Mouse (Mus musculus) heart, postnatal 36 days (tissue): ENCODE data around the gene Pde5a. TPM values are rescaled to one million over a fixed set of nuclear protein-coding genes. Genes with fewer than 3 reads are reported as not detected.
A peak's percentile ranks its signal among the peaks of the same experiment; 100 is the strongest.

Source experiments
- DNase-seq, 2 experiments: peaks; one replicate each; pipeline ENCODE4 v3.0.0; 2021 to 2022
- intact Hi-C: fragments of 180-260 bp; cut with DNase I; formaldehyde crosslinking; loops from one replicate; pipeline ENCODE4 v1.15.1; 2025
- total RNA-seq, 2 experiments: library from RNA; stranded (reverse); gene quantifications; 2 replicates each; pipeline ENCODE4 v1.2.3; 2021

The Pde5a gene
- total RNA-seq, 2 experiments from 2014 or later = 3.5 to 4.9 TPM

DNA sequence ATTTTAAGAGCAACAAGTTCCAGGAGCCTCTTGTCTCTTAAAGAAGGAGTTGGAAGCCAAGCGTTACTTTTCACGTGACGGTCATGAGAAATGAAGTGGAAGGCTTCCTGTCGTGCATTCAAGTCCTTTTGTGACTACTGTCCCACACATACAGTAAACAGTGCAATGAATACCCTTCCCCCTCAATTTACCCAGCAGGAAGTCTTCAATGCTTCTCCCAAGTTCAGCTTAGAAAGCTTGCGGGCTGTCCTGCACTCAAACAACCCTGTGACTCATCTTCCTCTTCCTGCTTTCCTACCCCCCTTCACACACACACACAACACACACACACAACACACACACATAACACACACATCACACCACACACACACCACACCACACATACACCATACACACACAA lies 105.8 kb downstream of the Pde5a start:
- no peak for DNase-seq
- intact Hi-C loops = no loop called here

DNA sequence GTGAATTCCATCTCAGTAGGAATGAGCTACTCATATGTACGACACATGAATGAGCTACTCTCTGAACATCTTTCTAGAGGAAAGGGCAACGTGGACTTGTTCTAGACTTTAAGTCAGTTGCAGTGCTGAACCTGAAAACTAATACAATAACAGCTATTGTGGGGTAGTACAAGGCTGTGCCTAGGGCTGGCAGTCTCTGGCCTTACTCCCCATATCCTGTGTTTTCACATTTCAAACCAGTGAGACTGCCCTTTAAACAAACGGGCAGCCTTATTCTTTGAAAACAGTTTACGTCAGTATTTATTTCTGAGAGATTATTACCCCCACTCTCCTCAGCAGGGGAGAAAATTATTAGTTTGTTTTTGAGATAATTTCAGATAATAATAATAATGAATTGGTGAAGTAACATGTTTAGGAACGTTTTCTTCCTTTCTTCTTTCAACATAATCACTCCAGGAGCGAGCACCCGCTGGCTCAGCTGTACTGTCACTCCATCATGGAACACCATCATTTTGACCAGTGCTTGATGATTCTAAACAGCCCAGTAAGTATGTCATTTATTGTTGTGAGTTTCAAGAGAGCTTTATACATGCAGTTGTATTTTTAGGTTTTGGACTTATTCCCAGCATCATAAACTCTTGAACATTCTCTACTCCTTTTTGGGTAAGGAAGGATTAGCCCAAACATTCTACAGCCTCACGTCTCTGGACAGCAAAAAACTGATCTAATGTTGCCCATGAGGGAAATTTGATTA lies 106.5 kb downstream of the Pde5a start:
- DNase-seq = no peak
- intact Hi-C loops = no loop called here

DNA sequence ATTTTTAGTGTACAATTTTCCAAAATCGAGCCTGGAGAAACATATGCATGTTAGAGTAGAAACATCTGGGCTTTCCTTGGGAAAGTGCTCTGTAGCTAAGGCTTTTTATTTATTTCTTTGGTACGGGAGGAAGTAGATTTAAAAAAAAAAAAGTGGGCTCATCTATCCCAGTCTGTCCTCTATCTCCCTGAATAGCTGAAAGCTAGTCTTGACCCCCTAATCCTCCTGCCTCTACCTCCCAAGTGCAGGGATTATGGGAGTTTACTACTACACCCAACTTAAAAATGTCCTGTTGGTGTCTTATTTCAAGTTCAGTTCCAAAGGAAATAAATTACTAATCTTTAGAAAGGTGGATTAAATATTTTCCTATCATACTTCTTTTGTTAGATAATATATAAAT lies 108.9 kb downstream of the Pde5a start:
- intact Hi-C loops = no loop called here
- DNase-seq = no peak

DNA sequence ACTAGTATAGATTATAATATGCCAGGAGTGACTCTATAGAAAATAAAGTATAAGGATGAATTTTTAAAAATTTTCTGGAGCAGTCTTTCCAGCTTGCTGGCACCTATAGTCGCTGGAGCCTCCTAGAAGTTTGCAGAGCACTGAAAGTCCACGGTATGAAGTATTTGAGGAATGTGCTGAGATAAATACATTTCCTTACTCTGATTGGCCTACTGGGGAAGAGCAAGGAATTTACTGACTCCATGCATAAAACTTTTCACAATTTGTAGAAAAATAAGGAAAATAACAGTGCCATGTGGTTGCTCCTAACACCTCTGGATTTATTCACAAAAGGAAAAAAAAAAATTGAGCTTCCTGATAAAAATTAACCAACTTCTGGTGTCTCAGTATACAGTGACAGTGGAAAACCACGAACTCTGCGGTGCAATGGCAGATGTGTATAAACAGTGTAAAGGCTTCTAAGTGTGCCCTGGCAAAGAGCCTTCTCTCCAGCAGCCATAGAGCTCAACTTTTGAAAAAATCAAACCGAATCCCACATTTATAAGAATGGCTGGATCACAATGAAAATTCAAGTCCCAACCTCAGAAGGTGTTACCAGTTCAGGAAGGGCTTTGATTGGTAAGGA lies 119.8 kb downstream of the Pde5a start:
- intact Hi-C loops = no loop called here
- no peak for DNase-seq

DNA sequence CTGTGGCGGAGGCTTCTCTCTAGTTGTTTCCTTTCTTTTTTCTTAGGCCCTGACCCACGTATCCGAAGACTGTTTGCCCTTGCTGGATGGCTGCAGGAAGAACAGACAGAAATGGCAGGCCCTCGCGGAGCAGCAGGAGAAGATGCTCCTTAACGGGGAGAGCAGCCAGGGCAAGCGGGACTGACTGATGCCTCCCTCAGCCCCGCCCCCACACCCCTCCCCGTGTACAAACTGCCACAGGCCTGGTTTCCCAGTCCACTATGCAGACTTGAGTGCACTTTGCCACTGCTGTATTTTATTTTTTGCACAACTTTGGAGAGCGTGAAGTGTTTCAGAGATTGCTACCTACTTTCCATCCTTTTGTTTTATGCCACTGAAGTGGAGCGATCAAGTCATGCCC lies 126.4 kb downstream of the Pde5a start:
- intact Hi-C loops = loop anchor here (5.0 kb wide), 1 partner anchor 47 kb away; no protein-coding TSS in a partner anchor
- DNase-seq = no peak

DNA sequence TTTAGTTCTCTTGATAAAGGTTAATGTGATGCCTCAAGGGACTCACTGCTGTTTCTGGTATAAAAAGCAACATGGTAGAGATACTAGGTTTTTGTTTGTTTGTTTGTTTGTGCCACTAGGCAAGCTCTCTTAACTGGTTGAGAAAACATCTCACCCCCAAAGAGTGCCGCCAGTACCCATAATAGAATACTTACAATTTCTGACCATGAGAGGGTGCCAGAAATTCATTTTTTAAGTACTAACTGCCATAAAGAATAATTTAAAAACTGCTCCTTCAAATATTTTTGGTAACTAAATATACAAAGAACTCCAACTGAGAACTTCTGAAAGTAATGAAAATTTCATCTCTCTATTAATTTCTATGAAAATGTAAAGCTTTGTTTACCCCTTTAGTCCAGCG lies 131.1 kb downstream of the Pde5a start:
- no peak for DNase-seq
- intact Hi-C loops = loop anchor here (5.0 kb wide), 1 partner anchor 42 kb away; no protein-coding TSS in a partner anchor

DNA sequence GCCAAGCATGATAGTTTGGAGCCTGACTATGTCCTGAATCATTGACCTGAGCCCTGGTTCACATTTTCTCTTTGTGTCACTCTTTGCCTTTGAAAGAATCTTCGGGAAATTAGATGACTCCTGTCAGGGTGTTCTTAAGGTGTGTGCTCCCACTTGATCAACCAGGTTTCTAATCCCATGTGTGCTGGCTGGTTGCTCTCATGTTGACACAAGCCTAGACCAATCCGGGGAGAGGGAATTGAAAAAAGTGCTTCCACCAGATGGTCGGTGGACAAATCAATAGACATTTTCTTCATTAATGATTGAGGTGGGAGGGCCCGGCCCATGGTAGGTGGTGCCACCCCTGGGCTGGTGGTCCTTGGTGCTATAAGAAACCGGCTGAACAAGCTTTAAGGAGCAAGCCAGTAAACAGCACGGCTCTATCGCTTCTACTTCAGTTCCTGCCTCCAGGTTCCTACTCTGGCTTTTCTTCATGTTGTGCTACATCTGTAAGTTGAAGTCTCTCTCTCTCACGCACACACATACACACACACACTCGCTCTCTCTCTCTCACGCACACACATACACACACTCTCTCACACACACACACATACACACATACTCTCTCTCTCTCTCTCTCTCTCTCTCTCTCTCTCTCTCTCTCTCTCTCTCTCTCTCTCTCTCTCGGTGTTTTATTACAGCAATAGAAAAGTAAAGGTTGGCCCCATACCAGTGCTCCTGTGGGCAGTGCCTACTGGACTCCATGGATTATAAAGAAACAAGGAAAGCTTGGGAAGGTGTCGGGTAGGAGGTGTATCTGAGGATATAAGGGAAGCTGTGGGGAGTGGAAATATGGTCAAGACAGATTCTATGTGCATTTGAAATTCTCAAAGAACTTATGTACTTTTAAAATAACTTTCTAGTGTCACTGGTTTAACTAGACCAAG lies 132.1 kb downstream of the Pde5a start:
- intact Hi-C loops = no loop called here
- no peak for DNase-seq

DNA sequence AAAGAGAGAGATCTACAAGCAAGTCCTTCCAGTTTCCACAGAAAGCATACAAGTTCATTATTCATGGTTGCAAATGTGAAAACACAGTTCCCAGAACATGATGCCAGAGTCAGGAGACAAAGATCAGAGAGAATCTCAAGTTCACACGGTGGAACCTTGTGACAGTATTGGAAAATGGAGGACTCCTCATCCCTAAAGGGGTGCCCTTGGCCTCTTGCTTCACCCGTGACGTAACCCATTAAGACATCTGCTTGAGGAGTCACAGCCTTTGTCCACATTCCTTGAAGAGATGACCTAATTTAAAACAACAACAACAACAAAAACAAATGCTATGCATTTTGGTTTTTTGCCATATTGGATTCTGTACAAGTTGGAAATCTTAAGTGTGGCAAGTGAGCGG lies 136.3 kb downstream of the Pde5a start:
- intact Hi-C loops = no loop called here
- no peak for DNase-seq

DNA sequence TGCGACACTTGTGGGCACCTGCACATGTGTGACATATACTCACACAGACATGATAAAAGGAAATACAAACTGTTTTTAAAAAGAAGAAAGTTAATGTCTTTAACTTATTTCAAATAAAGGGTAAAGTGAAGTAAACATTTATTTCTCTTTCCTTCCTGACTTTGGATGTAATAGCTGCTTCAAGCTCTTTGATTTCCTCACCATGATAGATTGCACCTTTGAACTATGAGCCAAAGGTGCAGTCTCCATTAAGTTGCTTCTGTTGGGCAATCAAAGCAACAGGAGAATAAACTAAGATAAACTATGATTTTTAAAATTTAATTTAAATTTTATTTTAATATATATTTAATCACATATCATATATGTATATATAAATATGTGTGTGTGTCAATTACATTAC lies 139.5 kb downstream of the Pde5a start:
- no peak for DNase-seq
- intact Hi-C loops = no loop called here

DNA sequence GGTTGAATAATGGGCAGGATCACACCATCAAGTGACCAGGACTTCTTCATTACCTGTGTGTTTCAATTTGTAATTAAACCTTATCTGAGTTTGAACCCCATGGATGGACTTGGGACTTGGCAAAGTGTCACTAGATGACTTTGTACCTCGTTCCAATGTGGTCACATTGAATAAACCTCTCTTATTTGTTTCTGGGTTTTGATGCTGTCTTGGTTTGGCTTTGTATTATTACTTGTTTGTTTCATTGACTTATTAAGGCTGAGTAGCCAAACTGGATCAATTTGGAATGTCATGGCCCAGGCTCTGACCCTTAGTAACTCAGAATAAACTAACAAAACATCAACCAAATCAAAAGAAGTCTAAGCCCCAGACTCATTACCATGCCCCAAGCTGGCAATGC lies 142.8 kb downstream of the Pde5a start:
- DNase-seq = no peak
- intact Hi-C loops = no loop called here

DNA sequence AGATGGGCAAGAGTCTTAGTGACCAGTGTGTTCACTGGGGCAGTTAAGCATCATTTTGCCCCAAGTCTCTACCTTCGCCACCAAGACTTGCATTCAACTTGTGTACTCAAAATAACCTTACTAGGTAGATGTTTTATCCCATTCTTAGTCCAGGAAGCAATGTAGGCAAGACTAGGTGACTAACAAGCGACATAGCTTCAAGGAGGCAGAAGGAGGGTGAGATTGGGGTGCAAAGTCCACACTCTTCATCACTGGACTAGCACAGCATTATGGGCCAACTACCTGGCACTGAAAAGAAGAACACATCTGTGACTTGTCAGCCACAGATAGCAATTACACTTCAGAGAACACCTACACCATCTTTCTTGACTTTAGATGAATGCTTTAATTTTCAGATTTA lies 148.1 kb downstream of the Pde5a start:
- DNase-seq = no peak
- intact Hi-C loops = no loop called here

DNA sequence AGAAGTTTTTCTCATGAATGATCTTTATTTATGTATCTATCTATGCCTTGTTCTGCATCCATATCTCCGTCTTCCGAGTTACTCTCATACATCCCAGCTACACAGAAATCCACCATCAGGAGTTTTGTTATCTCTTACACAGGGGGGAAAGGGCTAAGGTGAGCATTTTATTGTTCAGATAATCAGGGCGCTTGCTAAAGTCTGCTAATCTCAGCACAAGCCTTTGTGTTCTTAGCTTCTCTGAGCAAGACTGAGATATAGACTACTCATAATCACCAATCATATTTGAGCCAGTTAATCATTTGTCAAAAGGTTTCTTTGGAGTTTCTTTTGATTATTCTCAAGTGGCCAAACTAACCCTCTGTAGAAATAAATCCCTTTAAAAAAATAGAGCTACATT lies 148.8 kb downstream of the Pde5a start:
- intact Hi-C loops = no loop called here

DNA sequence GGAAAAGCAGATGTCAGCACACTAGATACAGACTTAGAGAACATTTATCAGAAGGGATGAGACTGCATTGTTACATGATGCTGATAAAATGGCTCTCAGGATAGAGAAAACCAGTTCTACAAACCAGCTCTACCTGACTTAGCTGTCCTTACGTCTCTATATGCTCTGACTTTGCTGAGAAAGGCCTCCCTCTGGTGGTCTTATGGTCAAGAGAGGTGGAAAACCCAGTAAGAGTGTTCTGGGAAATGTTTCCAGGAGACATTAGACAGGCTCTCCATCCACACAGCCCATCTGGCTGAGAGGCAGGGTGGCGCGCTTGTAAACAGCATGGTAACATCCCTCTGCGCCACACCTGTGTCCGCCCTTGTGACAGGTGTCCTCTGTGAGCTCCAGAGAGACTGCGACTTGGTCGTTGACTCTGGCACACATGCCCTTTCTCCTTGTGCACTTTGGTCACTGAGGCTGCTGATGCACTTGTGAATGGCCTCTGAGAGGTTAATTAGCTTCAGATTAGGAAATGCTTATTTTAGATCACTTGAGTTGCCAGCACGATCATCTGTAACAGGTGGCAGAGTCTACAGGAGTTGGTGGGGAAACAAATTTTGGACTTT lies 150.1 kb downstream of the Pde5a start:
- DNase-seq = no peak
- intact Hi-C loops = no loop called here

More for the DNA sequence above, 148.8 kb downstream of the Pde5a start:
- DNase-seq = no peak

DNA sequence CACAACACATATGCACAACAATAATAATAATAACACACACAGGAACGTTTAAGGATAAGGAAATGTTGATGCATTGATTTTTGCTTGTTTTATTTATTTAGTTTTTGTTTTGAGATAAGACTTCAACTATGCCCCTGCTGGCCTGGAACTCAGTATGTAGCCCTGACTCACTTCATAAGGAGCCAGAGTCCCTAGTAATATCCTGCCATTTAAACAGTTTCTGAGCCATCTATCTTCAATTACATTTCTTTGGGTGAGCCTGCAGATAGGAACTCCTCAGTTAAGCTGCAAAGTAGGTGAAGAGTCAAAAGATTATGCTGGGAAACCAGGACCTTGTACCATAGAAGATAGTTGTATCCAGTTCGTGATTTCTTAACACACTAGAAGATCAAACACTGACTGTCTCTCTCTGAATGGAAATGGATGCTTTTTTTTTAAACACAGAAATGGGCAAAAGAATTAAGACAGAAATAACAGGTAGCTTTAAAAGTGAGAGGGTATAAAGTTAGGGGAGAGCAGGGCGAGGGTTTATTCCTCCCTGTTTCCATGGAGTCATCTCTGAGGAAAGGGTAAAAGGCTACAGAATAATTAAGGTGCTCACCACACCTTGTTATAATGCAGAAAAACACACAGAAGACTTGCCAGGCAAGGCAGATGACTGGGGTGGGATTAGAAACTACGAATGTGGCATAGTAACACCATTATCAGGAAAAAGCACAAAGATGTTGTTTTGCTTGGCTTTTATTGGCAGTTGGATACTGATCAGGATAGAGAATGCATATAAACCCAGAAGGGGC lies 159.0 kb downstream of the Pde5a start:
- intact Hi-C loops = no loop called here
- DNase-seq = no peak

DNA sequence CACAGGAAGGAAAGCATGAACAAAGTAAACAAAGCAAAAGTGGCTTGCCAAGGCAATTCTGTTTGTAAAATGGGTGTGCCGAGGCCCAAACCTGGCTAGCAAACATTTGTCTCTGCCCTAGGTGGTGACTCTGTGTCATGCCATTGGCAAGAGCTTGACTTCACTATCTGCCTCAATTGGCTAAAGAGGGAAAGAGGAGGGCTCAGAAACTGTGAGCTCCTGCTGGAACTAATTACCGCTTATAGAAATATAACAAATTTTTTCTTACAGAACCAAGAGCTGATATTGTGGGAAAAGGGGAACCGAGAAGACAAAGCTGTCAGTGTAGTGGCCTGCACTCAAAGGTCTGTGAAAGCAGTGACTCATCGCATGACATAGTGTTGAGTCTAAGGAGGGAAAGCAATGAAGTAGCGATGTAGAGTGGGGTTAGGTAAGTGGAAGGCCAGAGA lies 159.6 kb downstream of the Pde5a start:
- DNase-seq = no peak
- intact Hi-C loops = no loop called here

DNA sequence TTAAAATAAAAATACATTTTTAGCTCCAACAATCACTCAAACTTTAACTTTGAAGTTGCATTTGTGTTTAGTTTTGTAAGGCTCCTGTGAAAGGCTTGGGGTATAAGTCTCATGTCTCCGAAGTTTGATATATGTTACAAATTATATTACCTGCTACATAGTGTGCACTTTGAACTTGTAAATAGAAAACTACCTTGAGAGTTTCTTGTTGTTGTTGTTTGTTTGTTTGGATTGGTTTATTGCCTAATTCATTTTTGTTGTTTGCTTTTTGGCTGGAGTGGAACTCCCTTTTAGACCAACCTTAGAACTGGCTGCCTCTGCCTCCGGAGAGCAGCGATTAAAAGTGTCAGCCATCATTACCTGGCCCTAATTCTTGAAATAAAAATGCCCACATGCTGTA lies 166.0 kb downstream of the Pde5a start, which contains the start of gene Fabp2:
TSS of gene Fabp2 (plus strand) at position 301 of the 400 bp plus-strand sequence.
- no peak for DNase-seq
- intact Hi-C loops = no loop called here

DNA sequence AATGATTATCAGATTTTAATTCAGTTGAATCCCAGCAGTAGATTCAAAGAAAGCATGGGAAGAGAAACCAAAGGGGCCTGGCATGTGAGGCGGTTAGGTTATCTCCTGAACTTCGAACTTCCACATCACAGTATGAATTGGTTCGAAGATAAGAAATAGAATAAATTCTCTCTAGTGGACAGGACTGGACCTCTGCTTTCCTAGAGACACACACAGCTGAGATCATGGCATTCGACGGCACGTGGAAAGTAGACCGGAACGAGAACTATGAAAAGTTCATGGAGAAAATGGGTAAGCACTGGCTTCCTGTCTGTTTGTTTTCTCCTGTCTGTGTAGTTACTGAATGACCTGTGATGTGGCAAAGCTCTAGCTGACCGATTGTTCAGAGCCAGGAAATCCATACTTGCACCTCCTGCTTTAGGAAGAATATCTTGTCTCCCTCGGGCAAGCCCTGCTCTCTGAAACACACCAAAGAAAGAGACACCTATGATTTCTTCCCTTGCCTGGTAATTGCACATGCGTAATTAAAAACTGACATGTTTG lies 166.5 kb downstream of the Pde5a start:
- intact Hi-C loops = no loop called here
- DNase-seq = no peak

DNA sequence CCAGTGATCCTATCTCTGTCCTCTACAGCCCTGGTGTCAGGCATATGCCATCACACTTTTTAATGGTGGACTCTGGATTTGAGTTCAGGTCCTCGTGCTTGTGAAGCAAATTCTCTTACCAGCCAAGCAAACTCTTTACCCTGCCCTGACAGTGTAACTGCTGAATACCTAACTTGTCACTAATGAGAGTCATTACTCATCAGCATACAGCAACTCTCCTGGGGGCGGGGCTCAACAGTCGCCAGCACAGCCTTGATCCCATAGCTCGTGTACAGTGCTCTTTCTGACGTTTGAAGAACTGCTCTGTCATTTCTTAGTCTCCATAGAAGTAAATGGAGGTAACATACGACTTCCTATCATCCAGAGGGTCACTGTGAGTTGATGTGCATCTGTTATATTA lies 169.5 kb downstream of the Pde5a start:
- intact Hi-C loops = no loop called here
- DNase-seq = no peak

DNA sequence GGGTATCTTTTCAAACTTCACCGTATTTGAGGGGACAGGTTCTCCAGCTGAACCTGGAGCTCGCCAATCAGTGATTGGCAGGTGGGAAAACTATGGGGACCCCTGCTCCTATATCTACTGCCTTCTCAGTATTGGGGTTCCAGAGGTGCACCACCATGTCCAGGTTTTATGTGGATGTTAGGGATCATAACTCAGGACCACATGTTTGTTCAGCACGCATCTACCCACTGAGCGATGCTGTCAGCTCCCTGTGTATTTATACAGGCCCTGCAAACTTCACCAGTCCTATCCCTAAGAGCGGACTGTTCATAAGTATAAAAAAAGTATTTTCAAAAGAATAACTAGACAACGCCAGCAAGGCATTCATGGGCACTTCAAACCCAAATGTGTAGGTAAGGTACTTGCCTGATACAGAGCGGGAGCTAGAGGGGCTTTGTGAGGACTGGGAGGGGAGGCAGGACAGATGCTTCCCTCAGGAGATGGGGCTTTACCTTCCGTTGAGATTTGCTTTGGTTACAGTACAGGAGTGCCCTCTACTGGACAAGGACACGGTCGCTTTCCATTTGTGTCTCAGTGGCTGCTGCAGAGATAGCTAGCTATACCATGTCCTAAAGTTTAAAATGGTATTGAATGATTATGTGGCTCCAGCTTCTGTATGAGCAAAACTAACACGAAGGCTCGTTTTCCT lies 175.1 kb downstream of the Pde5a start:
- DNase-seq = peak; percentile 17 to 23
- intact Hi-C loops = loop anchor here (1.0 to 5.0 kb wide), 4 partner anchors 47 to 256 kb away; no protein-coding TSS in a partner anchor
